Mouse (Mus musculus) gastrocnemius, adult 2 months (tissue): Measurements from ENCODE around the gene Zfp574. TPM values are rescaled to one million over a fixed set of nuclear protein-coding genes. Genes with fewer than 3 reads are reported as not detected.

ENCODE experiments used
- DNase-seq: peaks from one replicate; pipeline ENCODE4 v3.0.0; 2022
- H3K27ac ChIP-seq: fragments of 200-600 bp; 2 replicates; pipeline ENCODE4 v1.8.1; 2022; ENCODE audit warnings: mild to moderate bottlenecking
- H3K4me3 ChIP-seq: fragments of 200-600 bp; 2 replicates; pipeline ENCODE4 v1.8.1; 2022; ENCODE audit warnings: mild to moderate bottlenecking, moderate library complexity
- CTCF ChIP-seq: fragments of 200-600 bp; IDR thresholded peaks from 2 replicates; pipeline ENCODE4 v1.8.1; 2022; ENCODE audit warnings: antibody characterized with exemption, mild to moderate bottlenecking, moderate library complexity
- intact Hi-C: fragments of 180-260 bp; cut with DNase I; formaldehyde crosslinking; loops from one replicate; pipeline ENCODE4 v1.15.1; 2025
- total RNA-seq, 2 experiments: library from RNA; stranded (reverse); gene quantifications; 2 replicates each; pipeline ENCODE4 v1.2.3; 2021

Zfp574 gene
- total RNA-seq, 2 experiments from 2014 or later, result 7.2 to 9.2 TPM

- Histone ChIP-seq H3K4me3 (no peak overlapping the region), H3K27ac (no peak overlapping the region)
- no peak for TF ChIP-seq CTCF
- no peak for DNase-seq
- intact Hi-C loops, result no loop called here
Measured at GRCm38 (mm10) chr7:25056951-25057350, 15.4 kb upstream of the Zfp574 start.

DNA sequence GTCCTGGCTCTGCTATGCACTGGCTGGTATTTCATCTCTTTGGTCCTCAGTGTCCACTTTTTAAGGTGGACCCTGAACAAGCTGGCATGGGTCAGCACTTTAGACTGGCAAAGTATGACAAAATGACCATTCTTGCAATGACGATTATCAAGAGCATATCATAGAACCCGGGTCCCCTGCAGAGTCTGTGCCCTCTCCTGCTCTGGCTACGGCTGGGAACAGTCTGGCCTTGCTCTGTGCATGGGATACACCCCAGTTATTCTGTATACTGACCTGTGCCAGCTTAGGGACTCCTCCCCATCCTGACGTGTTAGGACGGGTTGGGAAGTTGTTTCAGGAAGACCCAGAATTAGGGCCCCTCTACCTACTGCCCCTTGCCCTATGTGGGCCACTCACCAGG, 14.5 kb upstream of the Zfp574 start:
- H3K27ac ChIP-seq, result no peak overlapping the region
- no peak for DNase-seq
- no peak for TF ChIP-seq CTCF
- H3K4me3 ChIP-seq, result no peak overlapping the region
- intact Hi-C loops, result no loop called here

DNA sequence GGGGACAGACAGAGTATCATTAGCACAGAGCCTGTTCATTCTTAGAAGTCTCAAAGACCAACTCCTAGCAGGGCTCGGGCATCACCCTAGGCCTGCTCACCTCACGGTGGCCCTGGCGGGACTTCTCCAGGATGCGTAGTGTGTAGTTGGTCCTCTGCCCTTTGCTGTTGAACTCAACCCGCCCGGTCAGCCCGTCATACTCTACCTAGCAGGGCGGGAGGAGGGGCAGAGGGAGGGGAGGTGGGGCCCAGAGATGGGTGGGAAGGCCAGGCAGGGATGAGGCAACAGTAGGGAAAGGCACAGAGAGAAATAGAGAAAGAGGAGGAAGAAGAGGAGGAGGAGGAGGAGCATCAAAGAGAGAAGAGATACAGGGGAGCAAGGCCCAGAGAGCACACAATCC, 14.0 kb upstream of the Zfp574 start:
- DNase-seq, result no peak
- no peak for TF ChIP-seq CTCF
- intact Hi-C loops, result no loop called here
- Histone ChIP-seq H3K27ac (no peak overlapping the region), H3K4me3 (no peak overlapping the region)

GRCm38 (mm10) chr7:25058836-25059235, 13.5 kb upstream of the Zfp574 start:
- DNase-seq, result no peak
- intact Hi-C loops, result no loop called here
- no peak overlapping the region for H3K27ac ChIP-seq
- no peak overlapping the region for H3K4me3 ChIP-seq
- no peak for TF ChIP-seq CTCF

GRCm38 (mm10) chr7:25063346-25063745, 9.0 kb upstream of the Zfp574 start:
- H3K27ac ChIP-seq, result no peak overlapping the region
- DNase-seq, result no peak
- no peak for TF ChIP-seq CTCF
- no peak overlapping the region for H3K4me3 ChIP-seq
- intact Hi-C loops, result no loop called here

- Histone ChIP-seq H3K27ac (no peak overlapping the region), H3K4me3 (no peak overlapping the region)
- TF ChIP-seq CTCF, result no peak
- intact Hi-C loops, result no loop called here
- no peak for DNase-seq
Measured at GRCm38 (mm10) chr7:25063900-25064299, 8.5 kb upstream of the Zfp574 start.

DNA sequence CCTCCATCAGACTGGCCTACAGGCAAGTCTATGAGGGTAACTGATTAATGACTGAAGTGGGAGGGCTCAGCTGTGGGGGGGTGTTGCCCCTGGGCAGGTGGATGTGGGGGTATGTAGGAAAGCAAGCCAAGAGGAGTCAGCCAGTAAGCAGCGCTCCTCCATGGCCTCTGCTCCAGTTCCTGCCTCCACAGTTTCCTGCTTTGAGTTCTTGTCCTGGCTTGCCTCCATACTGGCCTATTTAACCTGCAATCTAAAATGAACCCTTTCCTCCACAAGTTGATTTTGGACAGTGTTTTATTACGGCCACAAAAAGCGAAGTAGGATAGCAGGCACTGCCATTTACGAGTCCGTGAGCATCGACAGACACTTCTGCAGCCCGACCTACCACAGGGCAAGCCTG, 5.0 kb upstream of the Zfp574 start:
- intact Hi-C loops, result no loop called here

GRCm38 (mm10) chr7:25067909-25068656, 4.3 kb upstream of the Zfp574 start:
- no peak for TF ChIP-seq CTCF
- H3K4me3 ChIP-seq, result no peak overlapping the region
- intact Hi-C loops, result no loop called here
- no peak overlapping the region for H3K27ac ChIP-seq
- no peak for DNase-seq

More for the DNA sequence above, 5.0 kb upstream of the Zfp574 start:
- Histone ChIP-seq H3K27ac (no peak overlapping the region), H3K4me3 (no peak overlapping the region)
- no peak for DNase-seq
- TF ChIP-seq CTCF, result no peak

DNA sequence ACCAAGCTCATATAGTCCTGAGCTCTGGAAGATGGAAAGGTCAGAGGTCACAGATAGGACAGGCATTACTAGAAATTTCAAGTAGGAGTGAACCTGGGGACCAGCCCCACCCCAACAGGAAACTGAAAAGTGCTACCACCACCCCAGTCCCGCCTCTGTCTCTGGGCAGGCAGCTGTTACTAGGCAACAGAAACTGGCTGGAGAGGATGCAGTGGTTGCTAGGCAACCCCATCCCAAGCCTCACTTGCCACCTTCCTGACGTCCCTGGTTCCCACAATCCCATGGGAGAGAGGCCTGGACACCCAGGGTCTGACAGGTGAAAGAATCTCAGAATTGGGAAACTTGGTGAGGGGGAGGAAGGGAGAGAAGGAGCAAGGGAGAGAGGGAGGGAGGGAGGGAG, 3.6 kb upstream of the Zfp574 start:
- TF ChIP-seq CTCF, result no peak
- Histone ChIP-seq H3K4me3 (no peak overlapping the region), H3K27ac (no peak overlapping the region)
- intact Hi-C loops, result no loop called here
- DNase-seq, result no peak

- no peak for TF ChIP-seq CTCF
- peak; percentile 51 for DNase-seq
- peak overlapping the region; percentile 78 for H3K27ac ChIP-seq
- intact Hi-C loops, result loop anchor here (10.0 kb wide), 1 partner anchor 682 kb away; the partner anchor contains the start of gene Hnrnpul1
- H3K4me3 ChIP-seq, result peak overlapping the region; percentile 83
Measured at GRCm38 (mm10) chr7:25072716-25073390, 486 bp downstream of the Zfp574 start.

GRCm38 (mm10) chr7:25073924-25074323, 1.6 kb downstream of the Zfp574 start:
- H3K4me3 ChIP-seq, result no peak overlapping the region
- no peak for DNase-seq
- no peak overlapping the region; the same call in 1 of the 2 replicates for H3K27ac ChIP-seq
- intact Hi-C loops, result loop anchor here (10.0 kb wide), 1 partner anchor 681 kb away; the partner anchor contains the start of gene Hnrnpul1
- TF ChIP-seq CTCF, result no peak

DNA sequence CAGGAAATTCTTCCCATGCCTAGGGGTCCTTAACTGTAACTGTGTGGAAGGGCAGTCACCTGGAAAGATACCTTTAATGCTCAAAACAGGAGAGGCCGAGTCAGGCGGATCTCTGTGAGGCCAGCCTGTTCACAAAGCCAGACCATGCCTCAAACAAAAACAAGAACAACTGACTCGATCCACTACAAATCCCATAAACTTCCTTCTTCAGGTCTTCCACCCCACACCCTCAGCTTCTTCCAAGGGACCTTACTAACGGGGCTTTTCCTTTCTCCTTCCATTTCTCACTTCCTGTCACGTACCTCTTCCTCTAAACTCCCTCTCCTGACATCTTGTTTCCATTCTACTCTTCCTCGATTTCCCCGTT, 3.9 kb downstream of the Zfp574 start:
- intact Hi-C loops, result loop anchor here (2.0 to 10.0 kb wide), 4 partner anchors 103 to 679 kb away; partner anchors contain the start of genes Arhgef1, Dedd2, Hnrnpul1 and Rabac1
- TF ChIP-seq CTCF, result no peak
- no peak for DNase-seq
- Histone ChIP-seq H3K27ac (peak overlapping the region; percentile 91), H3K4me3 (peak overlapping the region; percentile 90)

- DNase-seq, result peak; percentile 98
- Histone ChIP-seq H3K4me3 (peak overlapping the region; percentile 90), H3K27ac (peak overlapping the region; percentile 91)
- TF ChIP-seq CTCF, result no peak
- intact Hi-C loops, result loop anchor here (2.0 to 10.0 kb wide), 4 partner anchors 104 to 678 kb away; partner anchors contain the start of genes Arhgef1, Dedd2, Hnrnpul1 and Rabac1
Measured at GRCm38 (mm10) chr7:25076663-25077413, 4.5 kb downstream of the Zfp574 start.
